Mouse (Mus musculus) stomach, postnatal 0 days (tissue): Measurements from ENCODE around the gene Ddx19a. TPM values are rescaled to one million over a fixed set of nuclear protein-coding genes. Genes with fewer than 3 reads are reported as not detected.
"Not testable (repeated sequence)": the region's sequence is repeated elsewhere in the genome, so short reads cannot be mapped to it uniquely, and the experiment has no call there.

Source experiments
- ATAC-seq: fragments of 200-750 bp; cut with Nextera tagmentation; 2 replicates; pipeline ENCODE4 v1.8.0; 2017; ENCODE audit not compliant: low FRiP score, low TSS enrichment
- DNase-seq: peaks from one replicate; pipeline ENCODE4 v3.0.0-alpha.2; 2016; ENCODE audit warnings: low spot score
- H3K27ac ChIP-seq: fragments of 300-500 bp; sonication (generic); replicated peaks from 2 replicates; pipeline ENCODE4 v1.5.1; 2014; ENCODE audit warnings: mild to moderate bottlenecking, control low read depth
- H3K27me3 ChIP-seq: fragments of 300-500 bp; sonication (generic); 2 replicates; pipeline ENCODE4 v1.6.1; 2014; ENCODE audit warnings: low read length; ENCODE audit not compliant: control insufficient read depth, insufficient read depth
- H3K36me3 ChIP-seq: fragments of 300-500 bp; sonication (generic); 2 replicates; pipeline ENCODE4 v1.6.1; 2014; ENCODE audit warnings: low read length, mixed read lengths; ENCODE audit not compliant: control insufficient read depth, insufficient read depth
- H3K4me1 ChIP-seq: fragments of 300-500 bp; sonication (generic); replicated peaks from 2 replicates; pipeline ENCODE4 v1.6.1; 2014; ENCODE audit warnings: antibody characterized with exemption; ENCODE audit not compliant: control insufficient read depth, insufficient read depth
- H3K4me2 ChIP-seq: fragments of 300-500 bp; sonication (generic); replicated peaks from 2 replicates; pipeline ENCODE4 v1.6.1; 2014; ENCODE audit warnings: low read depth, mild to moderate bottlenecking, control low read depth, moderate library complexity
- H3K4me3 ChIP-seq: fragments of 300-500 bp; sonication (generic); 2 replicates; pipeline ENCODE4 v1.5.1; 2014; ENCODE audit warnings: low read depth, low read length, control low read depth
- H3K9ac ChIP-seq: fragments of 300-500 bp; sonication (generic); 2 replicates; pipeline ENCODE4 v1.6.1; 2014; ENCODE audit warnings: mild to moderate bottlenecking, low read length, control low read depth, mixed read lengths
- H3K9me3 ChIP-seq: fragments of 300-500 bp; sonication (generic); 2 replicates; pipeline ENCODE4 v1.6.1; 2016; ENCODE audit warnings: low read length; ENCODE audit not compliant: control insufficient read depth
- CTCF ChIP-seq: IDR thresholded peaks from 2 replicates; pipeline ENCODE4 v1.5.1; 2016; ENCODE audit warnings: antibody characterized with exemption, low read depth, mild to moderate bottlenecking, moderate library complexity
- EP300 ChIP-seq: optimal IDR thresholded peaks from 2 replicates; pipeline ENCODE3; 2016; ENCODE audit warnings: antibody characterized with exemption
- WGBS: fragments of 180-500 bp; shearing (Covaris S2); extraction: QIAGEN DNeasy Blood & Tissue Kit; methylation state at CpG from one replicate; pipeline ENCODE4 v1.1.7; 2014; 5-methylcytosine and 5-hydroxymethylcytosine counted together
- microRNA-seq: library from miRNA; unstranded; fragments of <30 nt; microRNA quantifications from one replicate; pipeline ENCODE4, GENCODE M21; 2016
- polyA plus RNA-seq: library from polyadenylated mRNA; unstranded; fragments of >200 nt; fragmentation: Nextera tagmentation; extraction: Ambion mirVana; gene quantifications from 2 replicates; pipeline ENCODE4 v1.2.1, GENCODE M21; 2015

The Ddx19a gene
- polyA plus RNA-seq, 1 experiment from 2014 or later = 6.2 TPM

DNA sequence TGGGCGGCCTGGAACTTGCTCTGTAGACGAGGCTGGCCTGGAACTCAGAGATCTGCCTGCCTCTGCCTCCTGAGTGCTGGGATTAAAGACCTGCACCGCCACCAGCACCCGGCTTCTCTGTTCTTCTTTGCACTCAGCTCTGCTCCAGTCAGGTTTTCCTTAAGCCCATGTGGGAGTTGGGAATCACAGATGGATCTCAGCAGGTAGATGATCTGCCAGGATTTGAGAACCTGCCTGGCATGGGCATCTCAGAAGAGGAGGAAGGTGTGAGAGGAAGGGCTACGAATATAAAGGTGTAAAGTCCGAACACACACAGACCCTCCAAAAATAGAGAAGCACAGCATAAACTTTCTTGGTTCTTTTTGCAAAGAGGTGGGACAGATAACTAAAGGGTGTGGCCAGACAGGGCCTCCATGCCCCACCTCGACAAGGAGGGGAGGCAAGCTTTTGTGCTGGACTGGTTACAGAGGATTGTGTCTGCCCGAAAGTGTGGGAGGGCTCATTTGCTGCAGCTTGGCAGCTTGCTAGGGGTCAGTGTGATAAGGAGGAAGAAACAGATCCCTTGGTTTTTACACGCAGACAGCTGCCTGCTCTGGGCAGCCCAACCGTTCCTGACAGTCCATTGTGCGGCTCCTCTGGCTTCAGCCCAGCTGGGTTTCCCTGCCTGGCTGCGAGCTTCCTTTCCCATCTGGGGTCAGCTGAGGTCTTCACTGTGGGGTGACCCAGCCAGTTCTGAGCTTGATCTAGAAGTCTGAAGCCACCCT lies 66.2 kb downstream of the Ddx19a start:
- 50% methylated on average over 12 of the region's 12 CpGs for WGBS
- peak; percentile 37 for DNase-seq

DNA sequence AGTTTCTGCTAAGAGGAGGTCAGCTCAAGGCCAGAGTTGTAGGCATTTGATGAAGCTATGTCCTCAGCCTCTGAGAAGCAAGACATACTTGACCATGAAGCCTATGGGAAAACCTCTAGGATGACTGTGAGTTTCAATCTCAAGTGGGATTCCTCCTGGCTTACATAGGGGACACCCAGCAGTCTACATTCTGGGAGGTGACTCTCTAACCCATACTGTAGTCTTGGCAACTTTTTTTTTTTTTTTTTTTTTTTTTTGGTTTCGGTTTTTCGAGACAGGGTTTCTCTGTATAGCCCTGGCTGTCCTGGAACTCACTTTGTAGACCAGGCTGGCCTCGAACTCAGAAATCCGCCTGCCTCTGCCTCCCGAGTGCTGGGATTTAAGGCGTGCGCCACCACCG lies 67.9 kb downstream of the Ddx19a start:
- H3K27me3 ChIP-seq, H3K36me3 ChIP-seq, H3K27ac ChIP-seq, H3K9ac ChIP-seq, ATAC-seq, H3K4me1 ChIP-seq, H3K4me3 ChIP-seq, DNase-seq, H3K9me3 ChIP-seq, H3K4me2 ChIP-seq: not testable (repeated sequence)
- WGBS = 100% methylated on average over 4 of the region's 8 CpGs

More for the DNA sequence above, 66.2 kb downstream of the Ddx19a start:
- Histone ChIP-seq H3K27ac (no peak overlapping the region), H3K4me2 (no peak overlapping the region), H3K27me3 (no peaks in the 10 kb centered on the region), H3K9me3 (no peaks in the 10 kb centered on the region), H3K4me3 (no peak overlapping the region), H3K36me3 (no peaks in the 10 kb centered on the region), H3K9ac (no peak overlapping the region), H3K4me1 (no peaks in the 10 kb centered on the region)
- 0 out of 2 replicates have a peak, but pooled peaks have one; percentile 43 for ATAC-seq
- TF ChIP-seq CTCF (no peak), EP300 (no peak)

DNA sequence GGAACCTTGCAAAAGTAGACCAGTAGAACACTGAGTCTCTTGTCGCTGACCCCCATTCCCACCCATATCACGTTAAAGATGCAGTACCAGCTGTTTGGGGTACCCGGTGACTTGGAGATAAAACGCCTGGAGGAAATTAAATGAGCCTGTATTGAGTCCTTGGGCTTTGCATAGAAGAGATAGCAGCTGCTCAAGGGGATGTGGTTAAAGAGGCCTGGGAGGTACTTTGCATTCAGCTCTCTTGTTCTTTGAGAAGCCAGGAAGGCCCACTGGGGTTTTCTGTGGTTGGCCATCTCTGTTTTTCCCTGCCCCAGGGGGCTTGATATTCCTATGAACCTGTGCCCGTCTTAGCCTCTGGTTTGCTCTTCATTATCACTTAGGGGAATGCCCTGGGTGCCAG lies 68.5 kb downstream of the Ddx19a start:
- no peak for ATAC-seq
- Histone ChIP-seq H3K36me3 (no peaks in the 10 kb centered on the region), H3K9ac (no peak overlapping the region), H3K4me2 (no peak overlapping the region), H3K27ac (no peak overlapping the region), H3K27me3 (no peaks in the 10 kb centered on the region), H3K4me3 (no peak overlapping the region), H3K9me3 (no peaks in the 10 kb centered on the region), H3K4me1 (no peaks in the 10 kb centered on the region)
- TF ChIP-seq EP300 (no peak), CTCF (no peak)
- 71% methylated on average over 5 of the region's 5 CpGs for WGBS
- DNase-seq = no peak

DNA sequence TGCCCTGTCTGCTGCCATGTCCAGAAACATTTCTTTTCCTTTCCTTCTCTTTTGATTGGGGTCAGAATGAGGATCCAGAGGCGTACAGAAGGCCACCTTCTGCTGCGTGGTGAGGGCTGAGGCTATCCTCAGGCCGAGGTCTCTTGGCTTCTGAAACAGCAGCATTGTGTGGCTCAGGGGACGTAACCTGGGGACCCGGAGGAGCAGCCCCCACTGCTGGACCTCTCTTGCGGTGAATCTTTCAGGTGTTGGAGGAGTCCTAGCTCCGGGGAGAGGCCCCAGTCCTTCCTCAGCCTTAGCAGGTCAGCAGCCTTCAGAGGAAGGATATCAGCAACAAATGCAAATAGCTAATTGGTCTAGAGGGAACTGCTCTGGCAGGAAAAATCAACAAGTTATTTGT lies 69.2 kb downstream of the Ddx19a start:
- TF ChIP-seq CTCF (no peak), EP300 (no peak)
- ATAC-seq = no peak
- DNase-seq = no peak
- H3K9me3 ChIP-seq = no peaks in the 10 kb centered on the region
- H3K4me2 ChIP-seq = no peak overlapping the region
- WGBS = 73% methylated on average over 7 of the region's 7 CpGs
- no peaks in the 10 kb centered on the region for H3K27me3 ChIP-seq
- H3K27ac ChIP-seq = no peak overlapping the region
- no peaks in the 10 kb centered on the region for H3K4me1 ChIP-seq
- H3K36me3 ChIP-seq = no peaks in the 10 kb centered on the region
- H3K4me3 ChIP-seq = no peak overlapping the region
- no peak overlapping the region for H3K9ac ChIP-seq

DNA sequence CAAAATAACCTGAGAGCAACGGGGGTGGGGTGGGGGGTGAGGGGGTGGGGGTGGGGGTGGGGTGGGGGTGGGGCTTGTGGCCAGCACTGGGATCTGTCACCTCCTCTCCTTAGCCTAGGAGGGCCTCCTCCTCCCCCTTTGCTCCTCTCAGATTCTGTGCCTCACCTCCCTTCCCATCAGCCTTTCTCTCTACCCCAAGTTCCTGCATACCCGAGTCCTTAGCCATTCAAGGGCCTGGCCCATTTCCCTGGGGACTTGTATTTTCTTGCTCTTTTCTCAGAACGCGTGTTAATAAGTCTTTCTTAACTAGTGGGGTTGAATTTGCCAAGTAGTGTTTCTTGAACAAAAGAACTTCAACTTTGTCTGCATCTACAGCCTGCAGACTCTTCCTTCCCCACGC lies 70.9 kb downstream of the Ddx19a start:
- Histone ChIP-seq H3K9ac (no peak overlapping the region), H3K27ac (no peak overlapping the region; the same call in 1 of the 2 replicates), H3K4me3 (no peak overlapping the region), H3K9me3 (no peaks in the 10 kb centered on the region), H3K4me1 (no peaks in the 10 kb centered on the region; the same call in 1 of the 2 replicates), H3K27me3 (no peaks in the 10 kb centered on the region), H3K36me3 (no peaks in the 10 kb centered on the region), H3K4me2 (no peak overlapping the region)
- 29% methylated on average over 5 of the region's 5 CpGs for WGBS
- DNase-seq (no peak), ATAC-seq (no peak)
- no peak for TF ChIP-seq EP300
- TF ChIP-seq CTCF = no peak

DNA sequence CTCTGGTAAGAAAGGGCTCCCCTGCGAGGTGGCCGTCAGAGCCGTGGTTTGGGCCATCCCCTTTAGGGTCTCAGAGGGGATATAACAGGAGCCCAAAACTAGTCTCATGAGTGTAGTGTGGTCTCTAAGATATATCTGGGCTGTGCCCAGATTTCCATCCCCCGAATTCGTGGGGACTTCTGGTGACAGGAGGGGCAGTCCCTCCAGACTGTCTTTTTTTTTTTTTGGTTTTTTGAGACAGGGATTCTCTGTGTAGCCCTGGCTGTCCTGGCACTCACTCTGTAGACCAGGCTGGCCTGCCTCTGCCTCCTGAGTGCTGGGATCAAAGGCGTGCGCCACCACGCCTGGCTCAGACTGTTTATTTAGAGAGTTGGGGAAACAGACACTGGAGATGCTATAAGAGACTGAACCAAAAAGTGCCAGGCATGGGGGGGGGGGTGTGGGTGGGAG lies 71.9 kb downstream of the Ddx19a start:
- Histone ChIP-seq H3K36me3 (no peaks in the 10 kb centered on the region), H3K27ac (no peak overlapping the region), H3K9ac (no peak overlapping the region), H3K4me3 (no peak overlapping the region), H3K9me3 (no peaks in the 10 kb centered on the region), H3K4me2 (no peak overlapping the region), H3K27me3 (no peaks in the 10 kb centered on the region), H3K4me1 (no peaks in the 10 kb centered on the region; the same call in 1 of the 2 replicates)
- ATAC-seq (no peak), DNase-seq (no peak)
- TF ChIP-seq EP300 (no peak), CTCF (no peak)
- 76% methylated on average over 8 of the region's 8 CpGs for WGBS

Small RNA genes within 50 kb of the gene (microRNA-seq; reads per million reads assigned to microRNA genes)
- not detected for gene Gm24103
- not detected for gene Mir3473d

Other genes with a start within 250 kb of the Ddx19a start
- gene Il34, start 191.9 kb downstream of the Ddx19a start, polyA plus RNA-seq = 5.0 and 6.4 TPM in 2 replicates
- 34.1 and 34.9 TPM in 2 replicates for gene Cog4, start 151.2 kb downstream of the Ddx19a start, polyA plus RNA-seq
- gene Sf3b3, start 151.0 kb downstream of the Ddx19a start, polyA plus RNA-seq = 38.6 and 39.0 TPM in 2 replicates
- 6.0 and 6.5 TPM in 2 replicates for gene Fuk, start 95.3 kb downstream of the Ddx19a start, polyA plus RNA-seq
- gene St3gal2, start 77.9 kb downstream of the Ddx19a start, polyA plus RNA-seq = 7.1 and 7.3 TPM in 2 replicates
- gene Ddx19b, start 34.0 kb upstream of the Ddx19a start, polyA plus RNA-seq = 4.1 and 4.8 TPM in 2 replicates
- 27.4 and 28.8 TPM in 2 replicates for gene Aars, start 35.3 kb upstream of the Ddx19a start, polyA plus RNA-seq
- gene Exosc6, start 58.5 kb upstream of the Ddx19a start, polyA plus RNA-seq = 8.6 and 10.0 TPM in 2 replicates
- not detected in 2 replicates for gene Clec18a, start 94.6 kb upstream of the Ddx19a start, polyA plus RNA-seq
- gene Pdpr, start 96.8 kb upstream of the Ddx19a start, polyA plus RNA-seq = 4.9 and 5.8 TPM in 2 replicates